Mouse (Mus musculus): Measurements from ENCODE around the gene Hist1h3f. TPM values are rescaled to one million over a fixed set of nuclear protein-coding genes. Genes with fewer than 3 reads are reported as not detected.
A peak's percentile ranks its signal among the peaks of the same experiment; 100 is the strongest.

The Hist1h3f gene
- polyA plus RNA-seq, 1 experiment from 2014 or later = 0.62 TPM

GRCm38 (mm10) chr13:23515826-23516620, 27.8 kb upstream of the Hist1h3f start:
- 55% methylated on average over 15 of the region's 15 CpGs for WGBS
- Histone ChIP-seq H3K4me2 (ENCODE audit: low read length) (peak overlapping the region; percentile 78), H3K4me1 (ENCODE audit: control insufficient read depth, insufficient read depth, low read length) (no peaks in the 10 kb centered on the region), H3K9ac (ENCODE audit: low read length) (peak overlapping the region; percentile 46; the same call in 1 of the 2 replicates), H3K27ac (ENCODE audit: low read depth, low read length) (no peak overlapping the region), H3K36me3 (ENCODE audit: control insufficient read depth, insufficient read depth, low read length) (no peaks in the 10 kb centered on the region), H3K27me3 (replicated peaks; ENCODE audit: control insufficient read depth, insufficient read depth, low read length) (no peaks in the 10 kb centered on the region), H3K4me3 (ENCODE audit: low read depth, low read length) (peak overlapping the region; percentile 43), H3K9me3 (replicated peaks; ENCODE audit: control insufficient read depth, low read length) (no peaks in the 10 kb centered on the region)
- ATAC-seq = no peak
- no peak for DNase-seq (ENCODE audit: low spot score)

GRCm38 (mm10) chr13:23516822-23517602, 26.8 kb upstream of the Hist1h3f start:
- under 1% methylated on average over 19 of the region's 19 CpGs for WGBS
- Histone ChIP-seq H3K4me3 (ENCODE audit: low read depth, low read length) (peak overlapping the region; percentile 43), H3K4me1 (ENCODE audit: control insufficient read depth, insufficient read depth, low read length) (no peaks in the 10 kb centered on the region), H3K4me2 (ENCODE audit: low read length) (peak overlapping the region; percentile 78), H3K27ac (ENCODE audit: low read depth, low read length) (no peak overlapping the region), H3K36me3 (ENCODE audit: control insufficient read depth, insufficient read depth, low read length) (no peaks in the 10 kb centered on the region), H3K9me3 (replicated peaks; ENCODE audit: control insufficient read depth, low read length) (no peaks in the 10 kb centered on the region), H3K9ac (ENCODE audit: low read length) (peak overlapping the region; percentile 49; the same call in 1 of the 2 replicates), H3K27me3 (replicated peaks; ENCODE audit: control insufficient read depth, insufficient read depth, low read length) (no peaks in the 10 kb centered on the region)
- ATAC-seq (peak; percentile 73), DNase-seq (ENCODE audit: low spot score) (peak; percentile 89)

DNA sequence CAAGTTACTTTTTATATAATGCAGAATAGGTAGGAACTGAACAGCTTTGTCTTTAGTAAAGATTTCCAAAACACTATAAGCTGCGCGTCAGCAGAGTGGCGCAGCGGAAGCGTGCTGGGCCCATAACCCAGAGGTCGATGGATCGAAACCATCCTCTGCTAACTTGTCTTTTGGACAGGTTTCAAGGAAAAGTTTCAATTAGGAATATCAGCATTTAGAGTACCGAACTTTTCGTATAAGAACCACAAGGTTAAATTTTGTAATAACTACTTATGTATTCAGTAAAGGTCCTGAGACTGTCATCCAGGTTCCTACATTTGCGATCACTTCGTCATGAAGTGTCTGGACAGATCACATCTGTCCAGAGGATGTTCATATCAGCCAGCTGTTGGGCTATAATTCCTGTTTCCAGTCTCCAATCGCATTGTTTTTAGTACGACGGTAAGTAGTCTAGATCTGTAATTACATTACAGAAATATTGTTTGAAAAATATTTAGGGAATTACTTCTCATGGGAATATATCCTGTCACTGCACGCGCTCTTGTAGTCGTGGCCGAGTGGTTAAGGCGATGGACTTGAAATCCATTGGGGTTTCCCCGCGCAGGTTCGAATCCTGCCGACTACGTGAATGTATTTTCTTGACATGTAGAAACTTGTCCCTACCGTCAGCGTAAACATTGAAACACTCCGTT, 26.1 kb upstream of the Hist1h3f start:
- Histone ChIP-seq H3K9me3 (replicated peaks; ENCODE audit: control insufficient read depth, low read length) (no peaks in the 10 kb centered on the region), H3K27ac (ENCODE audit: low read depth, low read length) (no peak overlapping the region)
- under 1% methylated on average over 27 of the region's 27 CpGs for WGBS

DNA sequence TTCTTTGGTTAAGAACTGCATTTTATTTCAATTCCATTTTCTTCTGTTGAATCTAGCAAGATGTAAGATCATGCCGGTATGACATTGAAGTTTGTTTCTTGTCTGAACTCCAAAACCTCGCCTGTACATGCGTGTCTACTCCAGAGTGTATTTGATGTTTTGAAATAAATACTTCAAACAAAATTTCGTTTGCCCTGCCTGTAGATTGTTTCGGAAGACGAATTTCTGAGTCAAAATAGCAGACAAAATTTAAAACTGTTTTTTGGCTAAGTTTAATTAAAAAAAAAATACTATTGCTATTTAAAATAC, 25.6 kb upstream of the Hist1h3f start:
- WGBS = under 1% methylated on average over 6 of the region's 6 CpGs
- H3K36me3 ChIP-seq (ENCODE audit: control insufficient read depth, insufficient read depth, low read length) = no peaks in the 10 kb centered on the region
- H3K27me3 ChIP-seq (replicated peaks; ENCODE audit: control insufficient read depth, insufficient read depth, low read length) = no peaks in the 10 kb centered on the region

More for the DNA sequence above, 26.1 kb upstream of the Hist1h3f start:
- no peaks in the 10 kb centered on the region for H3K27me3 ChIP-seq (replicated peaks; ENCODE audit: control insufficient read depth, insufficient read depth, low read length)
- DNase-seq (ENCODE audit: low spot score) = peak; percentile 91
- no peaks in the 10 kb centered on the region for H3K36me3 ChIP-seq (ENCODE audit: control insufficient read depth, insufficient read depth, low read length)
- ATAC-seq = peak; percentile 91
- H3K4me1 ChIP-seq (ENCODE audit: control insufficient read depth, insufficient read depth, low read length) = no peaks in the 10 kb centered on the region
- H3K9ac ChIP-seq (ENCODE audit: low read length) = peak overlapping the region; percentile 49; the same call in 1 of the 2 replicates
- H3K4me3 ChIP-seq (ENCODE audit: low read depth, low read length) = peak overlapping the region; percentile 43
- H3K4me2 ChIP-seq (ENCODE audit: low read length) = peak overlapping the region; percentile 78

DNA sequence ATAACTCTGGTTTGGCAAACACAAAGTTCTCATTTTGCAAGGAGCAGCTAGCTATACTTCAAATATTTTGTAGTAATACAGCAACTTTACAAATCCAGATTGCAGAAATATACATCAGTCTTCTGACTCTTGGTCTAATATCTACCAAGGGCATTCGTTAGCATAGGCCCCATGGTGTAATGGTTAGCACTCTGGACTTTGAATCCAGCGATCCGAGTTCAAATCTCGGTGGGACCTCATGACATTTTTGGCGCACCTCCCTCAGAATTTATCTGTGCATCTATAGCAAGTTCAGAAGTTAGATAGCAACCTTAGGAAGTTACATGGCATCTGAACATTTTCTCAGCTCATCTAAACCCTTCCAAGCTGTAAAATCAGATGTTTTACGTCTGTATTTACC, 25.0 kb upstream of the Hist1h3f start:
- WGBS = 0% methylated on average over 6 of the region's 6 CpGs
- no peaks in the 10 kb centered on the region for H3K36me3 ChIP-seq (ENCODE audit: control insufficient read depth, insufficient read depth, low read length)
- peak overlapping the region; percentile 78 for H3K4me2 ChIP-seq (ENCODE audit: low read length)
- no peak overlapping the region for H3K27ac ChIP-seq (ENCODE audit: low read depth, low read length)
- H3K4me1 ChIP-seq (ENCODE audit: control insufficient read depth, insufficient read depth, low read length) = no peaks in the 10 kb centered on the region
- DNase-seq (ENCODE audit: low spot score) (peak; percentile 85), ATAC-seq (peak; percentile 33; the same call in 1 of the 2 replicates)
- no peaks in the 10 kb centered on the region for H3K9me3 ChIP-seq (replicated peaks; ENCODE audit: control insufficient read depth, low read length)
- H3K27me3 ChIP-seq (replicated peaks; ENCODE audit: control insufficient read depth, insufficient read depth, low read length) = no peaks in the 10 kb centered on the region
- H3K9ac ChIP-seq (ENCODE audit: low read length) = peak overlapping the region; percentile 32; the same call in 1 of the 2 replicates
- H3K4me3 ChIP-seq (ENCODE audit: low read depth, low read length) = peak overlapping the region; percentile 43

More for the DNA sequence above, 25.6 kb upstream of the Hist1h3f start:
- peak overlapping the region; percentile 43 for H3K4me3 ChIP-seq (ENCODE audit: low read depth, low read length)
- no peak for DNase-seq (ENCODE audit: low spot score)
- peak overlapping the region; percentile 78 for H3K4me2 ChIP-seq (ENCODE audit: low read length)
- H3K9me3 ChIP-seq (replicated peaks; ENCODE audit: control insufficient read depth, low read length) = no peaks in the 10 kb centered on the region
- no peak overlapping the region for H3K27ac ChIP-seq (ENCODE audit: low read depth, low read length)
- 0 out of 2 replicates have a peak overlapping the region, but pooled peaks have one; percentile 37 for H3K9ac ChIP-seq (ENCODE audit: low read length)
- peak; percentile 4; the same call in 1 of the 2 replicates for ATAC-seq
- no peaks in the 10 kb centered on the region for H3K4me1 ChIP-seq (ENCODE audit: control insufficient read depth, insufficient read depth, low read length)

GRCm38 (mm10) chr13:23519416-23519815, 24.4 kb upstream of the Hist1h3f start:
- Histone ChIP-seq H3K27me3 (replicated peaks; ENCODE audit: control insufficient read depth, insufficient read depth, low read length) (no peaks in the 10 kb centered on the region), H3K4me2 (ENCODE audit: low read length) (peak overlapping the region; percentile 78), H3K27ac (ENCODE audit: low read depth, low read length) (no peak overlapping the region), H3K9me3 (replicated peaks; ENCODE audit: control insufficient read depth, low read length) (no peaks in the 10 kb centered on the region), H3K9ac (ENCODE audit: low read length) (peak overlapping the region; percentile 32; the same call in 1 of the 2 replicates), H3K4me1 (ENCODE audit: control insufficient read depth, insufficient read depth, low read length) (no peaks in the 10 kb centered on the region), H3K4me3 (ENCODE audit: low read depth, low read length) (peak overlapping the region; percentile 43), H3K36me3 (ENCODE audit: control insufficient read depth, insufficient read depth, low read length) (no peaks in the 10 kb centered on the region)
- DNase-seq (ENCODE audit: low spot score) (peak; percentile 87), ATAC-seq (peak; percentile 25; the same call in 1 of the 2 replicates)
- under 1% methylated on average over 10 of the region's 10 CpGs for WGBS

DNA sequence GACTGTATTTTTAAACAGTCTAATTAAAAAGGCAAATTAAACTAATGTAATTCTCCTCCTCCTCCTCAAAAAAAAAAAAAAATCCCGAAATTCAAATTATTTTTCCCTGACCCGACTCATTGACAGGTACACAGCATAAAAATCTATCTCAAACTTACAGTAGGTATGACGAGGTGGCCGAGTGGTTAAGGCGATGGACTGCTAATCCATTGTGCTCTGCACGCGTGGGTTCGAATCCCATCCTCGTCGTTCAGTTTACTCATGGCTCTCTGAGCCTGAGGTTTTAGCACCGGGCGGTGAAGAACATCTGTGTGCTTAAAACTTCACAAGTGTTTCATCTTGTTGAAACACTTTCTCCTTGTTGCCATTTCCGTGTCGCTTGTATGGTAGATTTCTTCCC, 22.1 kb upstream of the Hist1h3f start:
- H3K4me2 ChIP-seq (ENCODE audit: low read length) = peak overlapping the region; percentile 6; the same call in 1 of the 2 replicates
- under 1% methylated on average over 14 of the region's 14 CpGs for WGBS
- H3K4me1 ChIP-seq (ENCODE audit: control insufficient read depth, insufficient read depth, low read length) = no peaks in the 10 kb centered on the region
- no peak overlapping the region for H3K4me3 ChIP-seq (ENCODE audit: low read depth, low read length)
- ATAC-seq (no peak), DNase-seq (ENCODE audit: low spot score) (peak; percentile 73)
- no peak overlapping the region for H3K9ac ChIP-seq (ENCODE audit: low read length)
- no peaks in the 10 kb centered on the region for H3K9me3 ChIP-seq (replicated peaks; ENCODE audit: control insufficient read depth, low read length)
- no peaks in the 10 kb centered on the region for H3K36me3 ChIP-seq (ENCODE audit: control insufficient read depth, insufficient read depth, low read length)
- no peaks in the 10 kb centered on the region for H3K27me3 ChIP-seq (replicated peaks; ENCODE audit: control insufficient read depth, insufficient read depth, low read length)
- no peak overlapping the region for H3K27ac ChIP-seq (ENCODE audit: low read depth, low read length)

DNA sequence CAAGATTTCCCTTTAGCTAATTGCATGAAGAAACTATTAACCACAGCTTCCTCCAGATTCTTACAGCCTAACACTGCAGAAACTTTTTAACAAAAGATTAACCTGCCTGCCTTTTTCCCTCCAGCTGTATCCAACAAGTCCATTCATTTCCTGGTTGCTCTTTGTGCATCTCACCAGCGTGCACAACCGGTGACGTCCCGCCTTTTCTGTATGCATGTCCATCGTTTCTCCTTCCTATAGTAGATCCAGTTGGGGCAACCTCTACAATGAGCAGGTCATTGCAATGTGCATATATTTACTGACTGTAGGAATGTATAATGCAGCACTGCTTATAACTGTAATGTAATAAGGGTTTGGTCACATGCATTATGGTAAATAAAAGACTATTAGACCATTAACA, 19.9 kb upstream of the Hist1h3f start:
- 44% methylated on average over 5 of the region's 5 CpGs for WGBS
- no peak for DNase-seq (ENCODE audit: low spot score)
- H3K4me2 ChIP-seq (ENCODE audit: low read length) = no peak overlapping the region
- H3K9me3 ChIP-seq (replicated peaks; ENCODE audit: control insufficient read depth, low read length) = no peaks in the 10 kb centered on the region
- no peak for ATAC-seq
- no peak overlapping the region for H3K9ac ChIP-seq (ENCODE audit: low read length)
- no peaks in the 10 kb centered on the region for H3K27me3 ChIP-seq (replicated peaks; ENCODE audit: control insufficient read depth, insufficient read depth, low read length)
- H3K27ac ChIP-seq (ENCODE audit: low read depth, low read length) = no peak overlapping the region
- no peak overlapping the region for H3K4me3 ChIP-seq (ENCODE audit: low read depth, low read length)
- H3K36me3 ChIP-seq (ENCODE audit: control insufficient read depth, insufficient read depth, low read length) = no peaks in the 10 kb centered on the region
- peaks cover under 1% of the 10 kb centered on the region for H3K4me1 ChIP-seq (ENCODE audit: control insufficient read depth, insufficient read depth, low read length)

All from forebrain, embryonic 14.5 days (tissue).